Mouse (Mus musculus) monocyte, adult 2 months (primary cell): ENCODE measurements around the gene Tep1.
"Not testable (repeated sequence)": the region's sequence is repeated elsewhere in the genome, so short reads cannot be mapped to it uniquely, and the experiment has no call there.

Source experiments
- DNase-seq, 2 experiments: peaks; one replicate each; pipeline ENCODE4 v3.0.0; 2022; ENCODE audit warnings: low spot score in 2 of 2, low read depth in 1 of 2

The Tep1 gene

GRCm38 (mm10) chr14:50868656-50869055 is 1.7 kb downstream of the Tep1 start:
- no peak for DNase-seq

- DNase-seq: no peak
These were observed 2.1 kb downstream of the Tep1 start for GRCm38 (mm10) chr14:50868211-50868610.

GRCm38 (mm10) chr14:50866966-50867365 is 3.4 kb downstream of the Tep1 start:
- no peak for DNase-seq

- DNase-seq: peak in 1 of 2 experiments; percentile 7
These were observed 5.4 kb downstream of the Tep1 start for GRCm38 (mm10) chr14:50865005-50865404.

- no peak for DNase-seq
These were observed 7.7 kb downstream of the Tep1 start for GRCm38 (mm10) chr14:50862641-50863040.

GRCm38 (mm10) chr14:50855788-50856187 is 14.6 kb downstream of the Tep1 start:
- DNase-seq: no peak

- no peak for DNase-seq
These were observed 33.1 kb downstream of the Tep1 start for GRCm38 (mm10) chr14:50837236-50837635.

GRCm38 (mm10) chr14:50834435-50834834 is 35.9 kb downstream of the Tep1 start:
- DNase-seq: no peak

GRCm38 (mm10) chr14:50833964-50834363 is 36.4 kb downstream of the Tep1 start:
- DNase-seq: peak; percentile 84 to 89

GRCm38 (mm10) chr14:50829878-50830277 is 40.5 kb downstream of the Tep1 start:
- DNase-seq: peak; percentile 13 to 16

GRCm38 (mm10) chr14:50826579-50826978 is 43.8 kb downstream of the Tep1 start:
- no peak for DNase-seq

GRCm38 (mm10) chr14:50824219-50824618 is 46.1 kb downstream of the Tep1 start:
- DNase-seq: peak in 1 of 2 experiments; percentile 43

- DNase-seq: no peak
These were observed 47.1 kb downstream of the Tep1 start for GRCm38 (mm10) chr14:50823240-50823639.

- DNase-seq: no peak
These were observed 57.3 kb downstream of the Tep1 start for GRCm38 (mm10) chr14:50813060-50813459.

- DNase-seq: peak; percentile 96 to 99
These were observed 62.8 kb downstream of the Tep1 start, which contains the start of the genes Ccnb1ip1 and Parp2 for GRCm38 (mm10) chr14:50807487-50808072. Ccnb1ip1 (minus strand) TSS chr14:50807732. Parp2 (plus strand) TSS chr14:50807841.

- not testable (repeated sequence) for DNase-seq
These were observed 63.9 kb downstream of the Tep1 start for GRCm38 (mm10) chr14:50806469-50806868.

GRCm38 (mm10) chr14:50804683-50805082 is 65.7 kb downstream of the Tep1 start:
- no peak for DNase-seq

GRCm38 (mm10) chr14:50802843-50803562 is 67.4 kb downstream of the Tep1 start:
- DNase-seq: no peak

GRCm38 (mm10) chr14:50802441-50802840 is 67.9 kb downstream of the Tep1 start:
- DNase-seq: no peak

GRCm38 (mm10) chr14:50799502-50800259 is 70.7 kb downstream of the Tep1 start:
- DNase-seq: no peak

- no peak for DNase-seq
These were observed 71.8 kb downstream of the Tep1 start for GRCm38 (mm10) chr14:50798512-50798911.

GRCm38 (mm10) chr14:50796464-50796863 is 73.9 kb downstream of the Tep1 start:
- DNase-seq: no peak
